Mouse (Mus musculus): ENCODE data around the gene Igfbp7. TPM values are rescaled to one million over a fixed set of nuclear protein-coding genes. Genes with fewer than 3 reads are reported as not detected.

The Igfbp7 gene
- total RNA-seq, 2 experiments from 2014 or later = 0.79 to 0.96 TPM

DNA sequence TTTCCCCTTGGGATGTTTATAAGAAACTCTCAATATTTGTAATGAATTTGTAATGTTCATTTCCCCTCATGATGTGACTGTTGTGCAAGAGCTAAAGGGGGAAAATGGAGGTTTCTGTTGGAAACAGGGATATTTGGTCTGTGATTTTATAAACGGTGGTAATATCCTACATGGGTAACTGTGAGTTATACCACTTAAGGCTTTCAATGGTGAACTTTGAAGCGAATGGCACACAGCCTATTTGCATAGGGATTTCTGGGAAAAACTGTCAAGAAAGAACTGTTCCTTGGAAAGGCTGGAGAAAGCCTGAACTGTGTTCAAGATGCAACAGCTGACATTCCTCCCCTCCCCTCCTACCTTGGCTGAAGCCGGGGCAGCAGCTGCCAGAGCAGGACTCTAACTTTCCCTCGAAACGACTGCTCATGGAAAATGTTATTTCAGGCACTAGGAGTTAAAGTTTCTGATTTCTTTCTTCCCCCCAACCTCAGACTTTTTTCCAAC, 1.4 kb downstream of the Igfbp7 start:
- ATAC-seq (replicated peaks; ENCODE audit: poor library complexity) = no peak

DNA sequence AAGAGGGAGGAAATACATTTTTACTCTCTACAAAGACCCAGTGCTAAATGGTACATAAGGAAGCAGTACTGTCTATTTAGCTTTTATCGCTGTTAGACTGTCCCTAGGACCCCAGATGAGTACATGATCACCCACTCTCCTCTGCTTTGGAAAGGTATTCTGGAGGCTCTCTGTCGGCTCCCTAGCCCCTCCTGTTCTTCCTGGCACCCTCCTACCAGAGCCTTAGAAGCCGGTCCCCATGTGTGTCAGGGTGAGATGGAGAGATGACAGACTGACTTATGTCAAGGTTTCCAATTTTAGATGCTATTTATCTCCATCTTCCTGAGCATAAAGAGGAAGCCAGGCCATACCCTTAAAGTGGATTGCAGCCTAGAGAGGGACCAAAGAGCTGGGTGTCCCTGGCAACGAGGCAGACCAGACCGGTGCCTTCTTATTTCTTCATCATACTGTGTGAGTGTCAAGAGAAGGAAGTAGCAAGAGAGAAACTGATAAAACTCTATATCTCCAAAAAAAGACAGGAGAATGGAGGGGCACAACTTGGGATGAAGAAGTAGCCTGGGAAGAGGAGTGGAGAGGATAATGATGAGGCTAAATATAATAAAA, 2.3 kb downstream of the Igfbp7 start:
- ATAC-seq (replicated peaks; ENCODE audit: poor library complexity) = peak; percentile 58

DNA sequence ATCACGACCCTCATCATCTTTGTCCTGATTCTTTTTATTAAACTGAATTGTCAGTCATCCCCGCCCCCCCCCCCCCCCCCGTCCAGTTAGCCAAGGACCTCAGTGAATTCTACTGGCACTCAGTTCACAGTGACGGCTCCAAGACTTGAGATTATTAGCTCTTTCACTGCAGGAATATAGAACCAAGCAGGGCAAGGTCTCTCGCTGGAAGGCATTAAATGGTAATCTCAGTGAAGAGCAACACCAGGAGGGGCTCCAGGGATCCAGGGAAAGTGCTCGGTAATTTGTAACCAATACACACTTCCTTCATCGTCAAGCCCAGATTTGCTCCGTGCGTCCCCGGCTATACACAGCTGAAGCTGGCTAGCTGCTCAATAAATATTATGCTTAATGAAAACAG, 2.9 kb downstream of the Igfbp7 start:
- ATAC-seq (replicated peaks; ENCODE audit: poor library complexity) = no peak

DNA sequence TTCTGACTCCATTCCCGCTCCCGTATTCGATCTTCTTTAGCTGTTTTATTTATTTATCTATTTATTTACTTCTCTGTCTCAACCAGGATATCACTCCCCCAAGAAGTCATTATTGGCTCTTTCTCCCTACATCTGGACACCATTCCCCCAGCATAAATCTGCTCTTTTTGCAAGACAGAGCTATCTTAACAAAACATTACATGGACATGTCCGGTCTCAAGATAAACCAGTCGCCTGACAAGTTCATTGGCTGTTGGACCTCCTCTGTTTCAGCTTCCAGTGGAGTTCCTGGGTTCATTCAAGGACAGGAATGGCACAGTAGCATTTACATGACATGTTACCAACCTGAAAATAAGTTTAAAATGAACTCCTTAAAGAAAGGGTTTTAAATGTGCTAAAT, 4.9 kb downstream of the Igfbp7 start:
- ATAC-seq (replicated peaks; ENCODE audit: poor library complexity) = no peak

DNA sequence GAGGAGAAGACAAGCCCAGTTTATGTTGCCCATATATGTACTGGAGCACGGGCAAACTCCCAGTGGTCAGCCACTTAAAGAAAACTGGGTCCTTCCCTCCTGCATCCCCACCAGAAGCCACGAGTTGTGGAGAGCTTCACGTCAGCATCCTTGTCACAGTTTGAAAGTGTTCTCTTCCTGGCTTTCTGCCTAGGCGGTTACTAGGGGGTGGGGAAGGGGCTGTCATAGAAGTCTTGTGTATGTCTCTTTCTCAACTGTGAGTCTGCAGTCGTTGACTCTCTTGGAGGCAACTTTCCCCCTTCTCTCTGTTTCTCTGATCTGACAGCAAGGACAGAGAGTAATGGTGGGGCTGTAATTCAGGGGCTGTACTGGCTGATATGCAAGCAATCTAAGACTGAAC, 5.7 kb downstream of the Igfbp7 start:
- ATAC-seq (replicated peaks; ENCODE audit: poor library complexity) = no peak

DNA sequence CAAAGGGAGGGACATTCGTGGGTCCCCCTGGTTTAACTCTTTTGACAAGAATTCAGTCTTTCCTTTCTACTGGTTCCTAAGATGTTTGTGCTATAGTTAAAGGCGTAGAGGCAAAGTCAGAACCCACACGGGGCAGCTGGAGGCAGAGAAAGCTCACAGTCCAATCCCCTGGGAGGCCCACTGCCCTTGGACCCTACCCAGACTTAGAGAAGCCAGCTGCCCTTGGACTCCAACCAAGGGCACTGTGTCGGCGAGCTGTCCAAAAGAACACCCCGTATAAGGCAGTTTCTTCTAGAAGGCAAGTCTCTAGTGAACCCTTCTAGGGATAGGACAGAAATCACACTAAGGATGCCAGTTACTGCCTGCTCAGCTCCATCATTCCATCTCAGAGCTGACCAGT, 7.0 kb downstream of the Igfbp7 start:
- ATAC-seq (replicated peaks; ENCODE audit: poor library complexity) = no peak

DNA sequence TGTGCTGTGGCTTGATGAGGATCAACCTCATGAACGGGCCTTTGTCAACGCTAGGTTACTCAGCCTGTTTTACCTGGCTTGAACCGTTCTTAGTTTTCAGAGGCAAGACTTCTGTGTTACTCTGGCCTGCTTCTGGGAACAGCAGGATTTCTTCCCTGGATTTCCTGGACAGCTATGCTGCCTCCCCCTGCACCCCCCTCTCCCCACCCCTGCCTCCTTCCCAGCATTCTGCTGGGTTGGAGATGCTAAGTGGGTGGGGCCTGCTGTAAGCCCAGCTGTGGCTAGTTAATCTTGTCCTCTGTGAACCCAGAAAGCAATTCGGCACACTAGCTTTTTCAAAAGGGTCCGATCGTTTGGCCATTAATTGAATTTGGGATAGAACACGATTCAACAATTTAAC, 7.7 kb downstream of the Igfbp7 start:
- ATAC-seq (replicated peaks; ENCODE audit: poor library complexity) = no peak

DNA sequence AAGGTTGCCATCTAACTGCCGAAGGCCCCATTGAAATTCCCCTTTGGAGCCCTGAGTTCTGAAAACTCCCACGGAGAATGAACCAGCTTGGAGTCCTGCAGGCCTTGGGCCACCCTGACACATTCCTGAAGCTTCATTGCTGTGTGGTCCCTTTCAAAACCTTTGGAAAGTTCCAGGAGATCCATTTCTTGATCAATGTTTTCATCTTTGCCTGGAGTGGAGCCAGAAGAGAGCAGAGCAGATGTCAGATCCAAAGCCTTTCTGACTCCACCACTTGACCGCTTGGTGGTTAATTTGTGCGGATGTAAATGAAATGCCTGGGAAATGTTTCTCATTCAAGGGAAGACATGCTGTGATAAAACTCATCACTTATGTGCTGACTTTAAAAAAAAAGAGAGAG, 8.8 kb downstream of the Igfbp7 start:
- no peak for ATAC-seq (replicated peaks; ENCODE audit: poor library complexity)

DNA sequence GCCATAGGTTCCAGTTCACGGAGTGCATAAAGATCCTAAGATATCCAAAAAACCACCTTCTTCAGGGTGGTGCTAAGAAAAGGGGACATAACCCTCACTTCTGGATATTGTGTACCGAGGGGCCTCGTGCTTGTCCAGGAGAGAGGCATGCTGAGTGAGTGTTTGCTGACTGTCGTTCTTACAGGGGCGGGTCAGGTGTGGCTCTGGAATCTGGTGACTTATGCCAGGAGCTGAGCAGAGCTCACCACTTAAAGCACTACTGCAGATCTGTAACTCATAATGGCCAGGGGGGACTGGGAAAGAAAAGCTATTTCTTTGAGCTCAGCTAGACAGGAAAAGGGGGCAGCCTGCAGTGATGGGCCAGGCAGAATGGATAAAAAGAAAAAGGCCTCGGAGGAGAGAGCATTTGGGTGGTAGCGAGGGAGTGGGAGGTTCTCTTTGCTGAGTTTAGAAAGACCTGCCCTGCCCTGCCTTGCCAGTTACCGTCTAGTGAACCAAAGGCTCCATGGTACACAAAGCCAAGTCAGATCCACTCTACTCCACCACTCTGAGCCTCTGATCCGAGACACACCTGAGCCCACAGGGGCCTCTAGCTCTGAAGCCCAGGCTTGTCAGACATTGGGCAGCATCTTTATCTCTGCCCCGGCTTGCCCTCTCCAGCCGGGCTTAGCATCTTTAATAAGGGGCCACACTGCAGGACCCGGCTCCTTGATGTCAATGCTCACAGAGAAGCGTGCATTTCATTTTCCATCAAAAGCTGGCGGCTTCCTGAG, 9.4 kb downstream of the Igfbp7 start:
- no peak for ATAC-seq (replicated peaks; ENCODE audit: poor library complexity)

DNA sequence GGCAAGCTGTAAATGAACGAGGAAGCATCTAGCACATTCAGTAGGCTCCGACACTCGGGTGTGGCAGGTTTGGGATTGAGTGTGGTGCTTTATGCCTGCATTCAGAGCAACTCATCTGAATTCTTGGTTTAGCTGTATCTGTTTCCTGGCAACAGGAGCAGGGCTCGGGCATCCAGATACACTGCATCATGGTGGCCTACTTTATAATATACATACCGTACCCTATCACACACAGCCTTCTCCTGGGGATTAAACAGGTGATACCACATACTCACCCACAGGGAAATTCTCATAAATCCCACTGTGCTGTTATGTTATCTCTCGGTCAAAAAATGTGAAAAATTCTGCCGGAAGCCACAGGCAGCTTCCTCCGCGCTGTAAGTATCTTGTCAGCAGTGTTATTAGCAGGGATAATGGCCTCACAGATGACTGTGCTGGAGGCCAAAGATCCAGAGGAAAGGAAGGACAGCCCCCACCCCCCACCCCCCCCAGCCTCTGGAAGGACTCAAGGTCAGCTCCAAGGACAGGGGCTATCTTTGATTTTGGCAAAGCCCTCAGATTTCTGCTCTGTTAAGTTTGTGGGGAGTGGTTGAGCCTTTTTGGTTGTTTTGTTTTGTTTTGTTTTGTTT, 13.7 kb downstream of the Igfbp7 start:
- no peak for ATAC-seq (replicated peaks; ENCODE audit: poor library complexity)

DNA sequence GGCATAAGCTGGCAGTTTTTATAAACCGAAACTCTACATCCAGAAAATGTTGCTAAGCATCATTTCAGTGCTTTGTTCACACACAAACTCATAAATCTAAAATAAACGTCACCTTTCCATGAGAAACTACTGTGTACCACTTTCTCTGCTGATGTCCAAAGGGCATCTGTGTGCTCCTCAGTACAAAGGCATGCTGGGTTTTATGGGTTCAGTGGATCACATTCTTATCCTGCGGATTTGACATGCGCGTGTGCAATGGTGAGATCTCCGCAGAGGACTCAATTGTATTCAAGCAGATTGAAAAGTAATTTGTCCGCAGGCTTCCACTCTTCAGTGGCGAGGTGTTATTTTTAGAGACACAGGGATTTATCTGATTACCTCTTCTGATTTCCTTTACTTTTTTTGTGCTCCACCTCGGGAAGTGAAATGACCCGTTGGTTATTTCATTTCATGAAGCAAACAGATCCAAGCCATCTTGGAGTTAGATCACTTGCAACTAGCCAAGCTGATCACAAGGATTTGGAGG, 14.7 kb downstream of the Igfbp7 start:
- ATAC-seq (replicated peaks; ENCODE audit: poor library complexity) = no peak

DNA sequence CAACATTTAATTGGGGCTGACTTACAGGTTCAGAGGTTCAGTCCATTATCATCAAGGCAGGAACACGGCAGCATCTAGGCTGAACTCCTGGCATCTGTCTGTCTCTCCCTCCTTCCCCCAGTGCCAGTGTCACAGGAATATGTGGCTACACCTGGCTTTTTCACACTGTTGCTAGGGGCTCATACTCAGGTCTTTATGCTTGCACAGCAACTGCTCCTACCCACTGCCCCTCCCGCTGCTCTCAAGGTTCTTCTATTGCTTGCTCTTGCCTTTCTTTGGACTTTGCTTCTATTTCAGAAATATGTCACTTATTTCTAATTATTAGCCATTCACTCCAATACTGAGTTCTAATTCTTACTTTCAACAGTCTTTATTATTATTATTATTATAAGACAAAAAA, 17.6 kb downstream of the Igfbp7 start:
- ATAC-seq (replicated peaks; ENCODE audit: poor library complexity) = no peak

DNA sequence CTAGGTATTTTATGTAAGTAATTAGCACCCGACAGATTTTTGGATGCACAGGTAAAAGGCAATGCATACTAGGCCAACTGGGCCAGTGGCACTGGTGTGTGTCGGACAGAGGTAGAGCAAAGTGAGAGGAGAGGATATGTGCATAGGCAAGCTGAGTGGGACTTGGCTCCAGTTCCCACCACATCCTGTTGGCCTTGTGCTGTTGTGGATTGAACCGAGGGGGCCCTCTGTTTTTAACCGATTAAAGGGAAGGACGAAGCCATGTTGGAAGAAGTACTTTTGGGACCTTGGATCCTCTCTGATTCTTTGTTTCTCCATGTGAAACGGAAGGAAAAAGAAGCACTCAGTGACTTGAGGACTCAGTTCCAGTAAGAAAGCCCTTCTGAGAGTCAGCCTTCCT, 19.5 kb downstream of the Igfbp7 start:
- ATAC-seq (replicated peaks; ENCODE audit: poor library complexity) = no peak

DNA sequence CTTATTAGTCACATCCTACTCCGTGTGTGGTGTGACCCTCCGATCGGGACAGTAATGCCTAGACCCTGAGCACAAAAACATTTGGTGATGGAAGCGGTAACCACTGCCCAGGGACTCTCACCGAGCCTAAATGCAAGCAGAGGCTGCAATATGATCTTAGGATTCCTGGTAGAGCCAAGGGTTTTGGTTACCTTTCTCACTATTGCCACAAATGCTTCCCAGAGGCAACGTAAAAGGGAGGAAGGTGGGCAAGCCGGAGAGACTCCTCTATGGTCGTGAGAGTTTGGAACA, 20.5 kb downstream of the Igfbp7 start:
- no peak for ATAC-seq (replicated peaks; ENCODE audit: poor library complexity)

DNA sequence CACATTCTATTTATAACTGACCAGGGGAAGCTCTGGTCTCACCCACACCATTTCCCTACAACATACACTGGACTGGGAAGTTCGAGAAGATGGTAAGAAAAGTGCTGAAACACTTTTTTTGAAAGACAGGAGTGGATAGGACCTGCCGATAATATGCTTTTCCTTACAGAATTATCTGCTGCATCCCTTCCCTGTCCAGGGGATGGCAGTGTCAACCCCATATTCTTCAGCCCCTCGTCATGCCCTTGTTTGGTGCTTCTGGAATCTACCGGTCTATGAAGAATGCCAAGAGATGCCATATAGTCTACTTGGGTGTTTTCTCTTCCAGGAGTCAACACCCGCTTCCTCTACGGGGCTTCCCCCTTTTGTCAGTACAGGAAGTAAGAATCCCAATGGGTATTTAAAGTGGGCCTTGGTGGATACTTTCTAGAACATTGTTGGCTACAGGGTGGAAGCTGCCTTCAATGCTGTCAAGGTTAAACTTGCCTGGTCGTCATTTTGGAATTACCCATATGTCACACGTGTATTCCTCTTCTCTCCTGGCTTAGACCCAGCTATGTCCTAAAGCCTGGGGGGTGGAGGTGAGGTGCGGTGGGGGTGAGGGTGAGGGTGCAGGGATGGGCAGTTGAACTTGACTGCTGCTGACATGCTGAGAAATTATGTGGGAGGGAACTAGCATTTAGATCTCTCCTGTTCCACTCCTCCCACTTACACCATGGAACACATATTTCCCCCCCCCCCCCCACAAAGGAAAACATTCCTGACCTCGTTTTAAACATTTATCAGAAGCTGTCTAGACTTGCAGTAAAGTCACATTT, 21.0 kb downstream of the Igfbp7 start:
- peak; percentile 27 for ATAC-seq (replicated peaks; ENCODE audit: poor library complexity)

DNA sequence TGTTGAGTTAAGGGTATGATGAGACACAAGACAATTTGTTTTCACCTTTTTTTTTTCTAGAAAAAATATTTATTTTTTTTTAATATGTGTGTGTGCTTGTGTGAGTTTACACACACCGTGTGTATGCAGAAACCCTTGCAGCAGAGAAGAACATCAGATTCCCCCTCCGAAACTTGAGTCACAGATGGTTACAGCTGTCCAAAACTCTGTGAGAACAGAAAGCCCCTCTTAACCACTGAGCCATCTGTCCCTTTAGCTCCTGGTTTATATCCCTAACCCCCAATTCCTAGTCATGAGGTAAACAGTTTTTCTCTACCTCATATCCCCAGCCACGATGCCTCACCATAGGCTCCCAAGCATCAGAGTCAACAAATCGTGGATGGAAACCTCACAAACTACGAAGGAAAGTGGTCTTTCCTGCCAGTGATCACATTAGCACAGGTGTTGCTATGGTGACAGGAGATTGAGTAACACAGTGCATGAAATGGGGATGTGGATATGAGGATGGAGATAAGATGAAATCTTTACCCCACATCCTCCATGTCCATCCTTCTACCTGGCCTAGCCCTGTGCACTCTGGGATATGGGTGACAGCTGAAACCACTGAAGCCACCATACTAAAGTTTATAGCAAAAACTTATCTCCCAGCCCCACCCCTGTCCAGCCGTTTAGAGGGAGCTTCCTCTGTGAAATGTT, 21.8 kb downstream of the Igfbp7 start:
- peak; percentile 49 for ATAC-seq (replicated peaks; ENCODE audit: poor library complexity)

DNA sequence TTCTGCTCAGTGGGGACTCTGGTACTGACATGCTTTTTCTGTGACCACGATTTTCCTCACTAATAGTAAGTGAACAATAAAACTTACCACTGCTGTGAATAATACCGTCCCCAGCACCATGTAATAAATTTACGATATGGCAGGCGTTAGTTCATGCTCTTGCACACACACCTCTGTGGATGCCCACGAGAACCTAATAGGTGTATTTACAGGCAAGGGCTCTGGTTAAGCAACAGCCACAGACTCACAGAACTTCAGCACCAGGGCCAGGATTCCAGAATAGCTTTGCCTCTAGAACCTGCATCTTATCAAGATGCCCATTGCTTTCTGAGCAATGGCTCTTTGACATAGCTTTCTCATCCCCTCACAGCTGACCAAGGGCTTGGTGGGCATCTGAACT, 22.6 kb downstream of the Igfbp7 start:
- ATAC-seq (replicated peaks; ENCODE audit: poor library complexity) = no peak

DNA sequence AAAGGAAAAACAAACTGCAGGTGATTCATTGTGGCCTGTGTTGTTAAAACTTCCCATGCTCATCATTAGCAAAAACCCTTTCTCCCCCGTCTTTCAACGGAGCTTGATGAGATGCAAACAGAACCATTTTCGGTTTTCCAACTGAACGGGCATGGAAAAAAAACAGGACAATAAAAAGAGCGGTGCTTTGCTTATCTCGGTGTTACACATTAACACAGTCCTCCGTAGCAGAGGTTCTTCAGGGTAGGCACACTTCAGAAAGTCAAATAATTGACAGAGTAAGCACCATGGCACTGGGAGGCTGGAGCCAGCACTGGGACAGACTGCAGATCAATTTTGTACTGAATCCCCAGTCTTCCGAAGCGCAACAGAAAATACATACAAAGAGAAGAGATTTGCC, 23.1 kb downstream of the Igfbp7 start:
- ATAC-seq (replicated peaks; ENCODE audit: poor library complexity) = no peak

DNA sequence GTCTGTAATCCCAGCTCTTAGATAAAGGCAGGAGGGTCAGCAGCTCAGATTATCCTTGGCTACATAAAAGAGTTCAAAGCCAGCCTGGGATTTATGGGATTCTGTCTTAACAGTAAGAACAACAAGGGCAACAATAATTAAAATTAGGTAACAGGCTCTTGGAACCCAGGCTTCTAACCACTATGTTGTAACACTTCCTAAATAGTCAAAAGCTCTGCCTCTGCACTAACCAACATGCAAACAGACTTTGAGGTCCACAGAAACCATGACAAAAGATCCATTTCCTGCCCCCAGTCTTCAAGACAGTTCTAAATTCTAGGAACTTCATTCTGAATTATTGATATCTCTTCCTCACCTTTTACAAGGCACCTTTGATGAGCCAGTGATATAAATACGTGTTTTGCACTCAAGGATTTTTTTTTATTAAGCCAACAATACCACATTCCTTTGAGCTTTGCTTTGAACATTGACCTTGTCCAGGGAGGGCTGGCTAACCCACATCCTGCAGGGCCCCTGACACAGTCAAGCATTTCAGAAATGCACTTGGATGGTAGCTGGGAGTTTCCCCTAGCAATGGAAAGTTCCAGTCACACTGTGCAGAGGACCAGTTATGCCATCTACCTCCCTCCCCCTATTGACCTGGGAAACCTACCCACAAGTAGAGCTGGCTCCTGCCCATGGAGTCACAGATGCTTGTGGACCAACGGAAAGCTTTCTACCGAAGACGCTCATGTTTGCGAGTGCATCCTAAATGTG, 23.9 kb downstream of the Igfbp7 start:
- ATAC-seq (replicated peaks; ENCODE audit: poor library complexity) = peak; percentile 73

DNA sequence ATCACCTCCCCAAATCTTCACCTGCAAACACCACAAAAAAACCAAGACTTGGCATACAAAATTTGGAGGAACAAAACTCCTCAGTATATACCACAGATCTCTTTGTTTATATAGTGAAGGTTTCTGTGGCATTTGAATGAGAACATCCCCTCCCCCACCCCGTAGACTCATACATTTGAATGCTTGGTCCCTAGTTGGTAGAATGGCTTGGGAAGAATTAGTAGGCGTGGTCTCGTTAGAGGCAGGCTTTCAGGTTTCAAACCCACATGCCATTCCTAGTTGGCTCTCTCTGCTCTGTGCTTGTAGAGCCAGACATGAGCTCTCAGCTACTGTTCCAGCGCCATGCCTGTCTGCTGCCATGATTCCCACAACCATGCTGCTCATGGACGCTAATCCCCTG, 26.2 kb downstream of the Igfbp7 start:
- no peak for ATAC-seq (replicated peaks; ENCODE audit: poor library complexity)

Data from megakaryocyte progenitor cell, adult 5-6 weeks (primary cell).